8 mouse cellular contexts compared by ENCODE assay signal in the genomic region with DNA sequence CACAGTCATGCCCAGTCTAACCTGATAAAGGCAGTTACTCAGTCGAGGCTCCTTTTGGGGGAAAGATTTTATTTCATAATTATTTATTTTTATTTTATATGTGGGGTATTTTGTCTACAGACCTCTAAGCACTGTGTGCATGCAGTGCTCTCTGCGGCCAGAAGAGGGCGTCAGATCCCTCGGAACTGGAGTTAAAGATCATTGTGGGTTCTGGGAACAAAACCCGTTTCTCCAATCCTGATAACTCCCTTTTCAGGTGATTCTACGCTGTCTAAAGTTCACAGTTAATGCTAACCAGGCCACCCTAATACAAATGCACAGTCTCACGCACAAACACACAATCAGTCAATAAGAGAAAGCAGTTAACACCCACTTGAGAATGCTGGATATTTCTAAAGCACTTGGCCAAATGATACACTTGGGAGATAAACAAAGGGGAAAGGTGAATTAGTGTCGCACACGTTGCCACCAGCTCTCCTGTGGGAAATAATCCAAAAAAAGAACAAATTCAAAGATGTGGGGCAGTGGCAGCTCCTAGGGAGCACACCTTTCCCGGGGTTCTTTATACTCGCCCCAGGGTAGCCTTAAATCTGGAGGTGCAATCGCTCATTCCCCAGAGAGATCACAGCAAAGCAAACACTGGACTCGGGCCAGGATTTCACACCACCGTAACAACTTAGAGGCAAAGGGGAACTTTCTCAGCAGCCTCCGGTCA.
DNase-seq lines count a peak whose midpoint lies in the region; ATAC-seq and TF ChIP-seq lines count a peak whose summit lies in the region.

No protein-coding gene starts in this region.

- no peak overlapping the region for H3K9ac ChIP-seq in lung, embryonic 14.5 days

- peak; percentile 43; the same call in 1 of the 2 replicates for TF ChIP-seq CTCF in lung, embryonic 14.5 days (IDR thresholded peaks at IDR 0.05; ENCODE audit: low read depth)
- peak; percentile 43; the same call in 1 of the 2 replicates for TF ChIP-seq CTCF in embryonic fibroblast, embryonic 13.5 days (IDR thresholded peaks at IDR 0.05; ENCODE audit: borderline replicate concordance, insufficient read depth, low read length)

- H3K4me3 ChIP-seq in lung, embryonic 14.5 days (ENCODE audit: low read depth, low read length) = no peak overlapping the region
- H3K4me3 ChIP-seq in embryonic fibroblast, embryonic 13.5 days (ENCODE audit: insufficient read depth, low read length) = no peak overlapping the region

- ATAC-seq in lung, embryonic 14.5 days (ENCODE audit: insufficient read depth) = peak; percentile 80

- peak overlapping the region; percentile 14; the same call in 1 of the 2 replicates for H3K27ac ChIP-seq in lung, embryonic 14.5 days (ENCODE audit: low read depth)
- H3K27ac ChIP-seq in embryonic fibroblast, embryonic 13.5 days (ENCODE audit: insufficient read depth, low read length) = no peak overlapping the region

- WGBS in lung, embryonic 14.5 days = 8% methylated on average over 15 of the region's 15 CpGs

- no peaks in the 10 kb centered on the region for H3K36me3 ChIP-seq in lung, embryonic 14.5 days (ENCODE audit: insufficient read depth)

- no peak for TF ChIP-seq POLR2A in embryonic fibroblast, embryonic 13.5 days (IDR thresholded peaks at IDR 0.05; ENCODE audit: low read depth, low read length)

- H3K27me3 ChIP-seq in lung, embryonic 14.5 days (ENCODE audit: insufficient read depth, low read length) = no peaks in the 10 kb centered on the region

- no peaks in the 10 kb centered on the region; the same call in 1 of the 2 replicates for H3K4me1 ChIP-seq in lung, embryonic 14.5 days (ENCODE audit: insufficient read depth)
- 0 out of 2 replicates have a peak, but pooled peaks cover 2% of the 10 kb centered on the region for H3K4me1 ChIP-seq in embryonic fibroblast, embryonic 13.5 days (ENCODE audit: control insufficient read depth, insufficient read depth, low read length)

- DNase-seq in lung, embryonic 14.5 days = peak; percentile 19
- no peak for DNase-seq in lung, postnatal 4 days
- peak; percentile 14 for DNase-seq in kidney, adult 9 months
- peak; percentile 18 for DNase-seq in mesoderm, embryonic 11.5 days (ENCODE audit: low read depth, low spot score)
- DNase-seq in layer of hippocampus, adult 9-10 months (ENCODE audit: low spot score) = no peak
- DNase-seq in cerebellum, adult 9-10 months = no peak
- no peak for DNase-seq in MN1 (ENCODE audit: low spot score)

- peak overlapping the region; percentile 46; the same call in 1 of the 2 replicates for H3K4me2 ChIP-seq in lung, embryonic 14.5 days

- no peaks in the 10 kb centered on the region for H3K9me3 ChIP-seq in lung, embryonic 14.5 days (ENCODE audit: low read depth, low read length)

Comparison
In these comparisons a context has a peak if more than half of its experiments do, and no peak if none do; other contexts are left out.
1. DNase-seq: peak in lung, embryonic 14.5 days (single experiment), kidney, adult 9 months (single experiment) and mesoderm, embryonic 11.5 days (single experiment); none in lung, postnatal 4 days (0 of 2), layer of hippocampus, adult 9-10 months (single experiment), cerebellum, adult 9-10 months (single experiment) and MN1 (single experiment).